Mouse (Mus musculus) thymus, adult 2 months (tissue): ENCODE measurements at regions not wholly inside any gene's neighbourhood (a gene's known extent, or its start where the extent isn't known, plus 50 kb on each side); places are given as distances from the start of the nearest gene placed in this dataset.

Experiments
- DNase-seq: peaks from one replicate; pipeline ENCODE4 v3.0.0; 2021
- H3K27ac ChIP-seq: fragments of 200-500 bp; 2 replicates; pipeline ENCODE4 v1.5.1; 2012; ENCODE audit warnings: low read length, control low read depth; ENCODE audit not compliant: control insufficient read depth, insufficient read depth
- H3K27me3 ChIP-seq: fragments of 200-500 bp; 2 replicates; pipeline ENCODE4 v1.6.1; 2012; ENCODE audit warnings: mild to moderate bottlenecking, low read length, moderate library complexity, mixed read lengths; ENCODE audit not compliant: control insufficient read depth, insufficient read depth
- H3K36me3 ChIP-seq: fragments of 200-500 bp; 2 replicates; pipeline ENCODE4 v1.6.1; 2012; ENCODE audit warnings: mild to moderate bottlenecking, low read length, moderate library complexity; ENCODE audit not compliant: control insufficient read depth, insufficient read depth
- H3K4me1 ChIP-seq: fragments of 200-500 bp; replicated peaks from 2 replicates; pipeline ENCODE4 v1.6.1; 2012; ENCODE audit warnings: low read length; ENCODE audit not compliant: control insufficient read depth, insufficient read depth
- H3K4me3 ChIP-seq: fragments of 200-500 bp; 2 replicates; pipeline ENCODE4 v1.5.1; 2012; ENCODE audit warnings: mild to moderate bottlenecking, low read length, control low read depth, moderate library complexity; ENCODE audit not compliant: control insufficient read depth, insufficient read depth
- CTCF ChIP-seq: fragments of 200-500 bp; IDR thresholded peaks from 2 replicates; pipeline ENCODE4 v1.5.1; 2012; ENCODE audit warnings: mild to moderate bottlenecking, control low read depth, low read length, moderate library complexity, borderline replicate concordance; ENCODE audit not compliant: control insufficient read depth, poor library complexity, insufficient read depth; ENCODE audit errors: extremely low read depth
- POLR2A ChIP-seq: fragments of 200-500 bp; IDR thresholded peaks from 2 replicates; pipeline ENCODE4 v1.6.1; 2012; ENCODE audit warnings: mild to moderate bottlenecking, low read length, control low read depth, moderate library complexity; ENCODE audit not compliant: control insufficient read depth, poor library complexity, insufficient read depth; ENCODE audit errors: extremely low read depth
- WGBS: fragments of 180-500 bp; shearing (Covaris S2); methylation state at CpG from one replicate; pipeline ENCODE4 v1.1.7; 2018; 5-methylcytosine and 5-hydroxymethylcytosine counted together

DNA sequence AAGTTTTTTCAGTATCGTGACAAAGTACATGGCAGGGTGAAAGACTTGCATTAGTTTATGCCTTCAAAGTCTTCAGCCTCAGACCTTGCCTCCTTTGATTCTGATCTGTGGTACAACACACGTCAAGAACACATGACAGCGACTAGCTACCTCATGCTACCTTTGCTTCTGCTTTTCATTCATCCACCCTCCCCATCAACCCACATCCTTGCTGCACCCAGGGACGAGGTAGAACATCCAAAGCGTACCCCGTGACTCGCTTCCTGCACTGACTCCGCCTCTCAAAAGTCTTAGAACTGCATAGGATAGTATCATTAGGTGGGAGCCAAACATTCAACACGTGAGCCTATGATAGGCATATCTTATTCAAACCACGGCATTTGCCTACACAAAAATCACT, 97.5 kb upstream of the Tle4 start:
- Histone ChIP-seq H3K4me1 (no peaks in the 10 kb centered on the region), H3K27me3 (no peaks in the 10 kb centered on the region), H3K36me3 (no peaks in the 10 kb centered on the region), H3K4me3 (no peak overlapping the region), H3K27ac (no peak overlapping the region)
- TF ChIP-seq CTCF: no peak
- no peak for TF ChIP-seq POLR2A
- 9% methylated on average over 10 of the region's 10 CpGs for WGBS
- peak; percentile 24 for DNase-seq

DNA sequence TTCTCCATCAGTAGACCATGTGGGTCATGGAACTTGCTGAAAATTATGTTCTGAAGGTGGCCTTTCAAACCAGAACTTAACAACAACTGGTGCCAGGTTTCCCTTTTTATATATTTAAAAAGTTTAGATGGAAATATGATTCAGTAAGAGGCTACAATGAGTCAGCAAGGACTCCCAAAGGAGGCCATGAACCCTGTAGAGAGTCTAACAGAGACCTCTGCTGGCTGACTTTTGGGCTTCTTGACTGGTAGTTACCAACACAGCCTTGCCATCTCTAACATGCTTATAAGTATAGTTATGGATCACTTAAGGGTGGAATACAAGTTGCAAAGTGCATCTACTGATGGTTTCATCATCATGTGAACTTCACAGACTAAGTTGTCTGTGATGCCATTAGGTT, 94.3 kb upstream of the Tle4 start:
- Histone ChIP-seq H3K4me1 (no peaks in the 10 kb centered on the region), H3K27ac (no peak overlapping the region), H3K27me3 (no peaks in the 10 kb centered on the region), H3K4me3 (no peak overlapping the region), H3K36me3 (no peaks in the 10 kb centered on the region)
- peak; percentile 34 for DNase-seq
- TF ChIP-seq CTCF: no peak
- no peak for TF ChIP-seq POLR2A

DNA sequence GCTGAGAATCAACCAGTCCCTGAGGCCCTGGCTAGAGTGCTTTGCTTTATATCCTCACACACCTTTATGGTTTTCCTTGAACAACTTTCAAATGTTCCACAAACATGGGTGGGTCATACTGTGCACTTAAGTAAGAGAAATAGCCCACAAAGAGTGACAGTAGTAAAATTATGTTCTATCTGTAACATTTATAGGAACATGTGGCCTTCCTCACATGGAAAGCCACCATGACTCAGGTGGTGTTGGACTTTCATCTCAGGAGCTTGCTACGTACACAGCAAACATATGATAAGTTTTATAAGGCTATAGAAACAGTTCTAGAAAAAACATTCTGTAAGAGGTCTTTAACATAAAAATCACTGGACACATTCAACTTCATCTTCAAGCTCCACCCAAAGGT, 87.8 kb upstream of the Tle4 start:
- WGBS: 91% methylated on average over 1 of the region's 1 CpGs
- Histone ChIP-seq H3K4me3 (no peak overlapping the region), H3K36me3 (no peaks in the 10 kb centered on the region), H3K27ac (no peak overlapping the region), H3K4me1 (no peaks in the 10 kb centered on the region), H3K27me3 (no peaks in the 10 kb centered on the region)
- TF ChIP-seq CTCF: no peak
- no peak for TF ChIP-seq POLR2A
- DNase-seq: no peak

DNA sequence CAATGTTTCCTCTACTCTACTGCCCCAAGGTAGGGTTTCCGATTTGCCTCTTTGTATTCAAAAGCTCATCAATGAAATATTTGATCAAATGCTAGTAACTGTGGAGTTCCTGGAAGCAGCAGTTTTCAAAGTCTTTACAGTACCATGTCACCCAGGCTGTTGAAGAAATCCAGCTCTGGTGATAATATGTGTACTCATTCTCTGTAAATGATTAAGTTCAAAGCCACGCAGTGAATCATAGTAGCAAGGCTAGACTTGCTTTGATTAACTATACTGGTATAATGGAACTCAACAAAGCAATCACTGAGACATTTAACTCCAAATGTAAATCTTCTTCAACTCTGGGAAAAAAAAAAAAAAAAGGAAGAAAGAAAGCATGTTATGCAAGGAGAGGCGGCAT, 86.8 kb upstream of the Tle4 start:
- whole genome bisulfite sequencing: 96% methylated on average over 3 of the region's 3 CpGs
- no peak for TF ChIP-seq POLR2A
- no peak for TF ChIP-seq CTCF
- Histone ChIP-seq H3K27ac (no peak overlapping the region), H3K4me3 (no peak overlapping the region), H3K27me3 (no peaks in the 10 kb centered on the region), H3K36me3 (no peaks in the 10 kb centered on the region), H3K4me1 (no peaks in the 10 kb centered on the region)
- DNase-seq: no peak

DNA sequence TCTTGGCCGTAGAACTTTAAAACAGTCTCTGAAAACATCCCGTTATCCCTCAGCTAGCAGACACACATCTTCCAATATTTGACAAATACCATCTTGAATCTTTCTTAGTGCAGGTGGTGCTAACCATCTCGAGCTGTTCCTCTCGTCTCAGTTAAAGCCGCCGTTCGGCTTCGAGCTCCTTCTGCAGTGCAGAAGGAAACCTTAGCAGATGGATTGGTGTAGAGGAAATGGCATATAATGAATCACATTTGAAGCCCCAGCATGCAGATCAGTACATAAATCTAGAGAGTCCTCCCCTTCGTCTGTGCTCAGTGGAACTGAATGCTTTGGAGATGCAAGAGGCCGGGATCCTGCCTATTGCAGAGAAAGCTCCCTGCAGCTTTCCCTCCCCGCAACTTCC, 83.5 kb upstream of the Tle4 start:
- Histone ChIP-seq H3K27me3 (no peaks in the 10 kb centered on the region), H3K4me3 (no peak overlapping the region), H3K27ac (no peak overlapping the region), H3K36me3 (no peaks in the 10 kb centered on the region), H3K4me1 (no peaks in the 10 kb centered on the region)
- WGBS: 66% methylated on average over 11 of the region's 11 CpGs
- DNase-seq: no peak
- TF ChIP-seq POLR2A (no peak), CTCF (no peak)

DNA sequence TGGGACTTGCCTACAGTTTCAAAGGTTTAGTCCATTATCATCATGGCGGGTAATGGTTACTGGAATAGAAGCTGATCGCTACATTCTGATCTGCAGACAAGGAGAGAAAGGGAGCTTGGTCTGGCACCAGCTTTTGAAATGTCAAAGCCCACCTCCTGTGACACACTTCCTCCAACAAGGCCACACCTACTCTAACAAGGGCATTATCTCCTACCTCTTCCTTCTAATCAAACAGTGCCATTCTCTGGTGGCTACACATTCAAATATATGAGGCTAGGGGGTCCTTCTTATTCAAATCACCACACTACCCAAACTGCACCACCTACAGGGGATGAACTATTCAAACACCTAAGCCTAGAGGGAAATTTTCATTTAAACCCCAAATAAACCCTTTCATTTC, 81.9 kb upstream of the Tle4 start:
- no peak for TF ChIP-seq CTCF
- TF ChIP-seq POLR2A: no peak
- no peak for DNase-seq
- no peaks in the 10 kb centered on the region for H3K4me1 ChIP-seq
- 94% methylated on average over 2 of the region's 2 CpGs for WGBS
- no peak overlapping the region for H3K27ac ChIP-seq
- no peaks in the 10 kb centered on the region for H3K36me3 ChIP-seq
- no peak overlapping the region for H3K4me3 ChIP-seq
- no peaks in the 10 kb centered on the region for H3K27me3 ChIP-seq

DNA sequence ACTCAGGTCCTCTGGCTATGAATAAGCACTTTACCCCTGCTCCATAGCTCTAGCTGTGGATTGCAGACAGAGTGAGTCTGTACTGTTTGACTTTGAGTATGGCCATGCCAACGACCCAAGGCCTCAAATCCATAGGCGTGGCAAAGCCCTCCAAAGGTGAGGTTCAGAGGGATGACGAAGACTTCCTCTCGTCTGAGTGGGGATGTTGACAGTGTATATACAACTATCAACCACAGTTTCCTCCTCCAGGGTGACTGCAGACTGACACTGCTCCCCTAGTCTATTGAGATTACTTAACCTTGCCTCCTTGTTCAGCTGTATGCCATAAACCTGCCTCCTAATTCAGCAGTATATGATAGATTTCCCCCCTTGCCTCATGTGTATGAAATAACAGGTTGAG, 80.7 kb upstream of the Tle4 start:
- no peak for TF ChIP-seq CTCF
- TF ChIP-seq POLR2A: no peak

DNA sequence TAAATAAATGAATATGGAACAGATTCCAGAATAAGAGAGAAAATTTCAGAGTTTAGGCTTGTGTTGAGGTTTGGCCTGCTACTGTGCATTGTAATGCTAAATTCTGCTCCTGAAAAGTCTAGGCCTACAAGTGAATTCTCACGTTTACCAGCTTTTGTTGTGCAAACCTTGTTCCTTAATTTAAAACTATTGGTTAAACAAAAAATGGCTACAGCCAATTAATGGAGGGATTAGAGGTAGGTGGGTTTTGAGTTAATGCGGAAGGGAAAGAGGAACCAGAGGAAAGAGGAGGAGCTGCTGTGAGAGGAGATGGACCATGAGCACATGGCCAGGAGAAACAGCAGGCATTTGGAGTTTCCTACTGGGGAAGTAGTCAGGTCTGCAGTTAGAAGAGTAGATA, 79.1 kb upstream of the Tle4 start:
- TF ChIP-seq CTCF (no peak), POLR2A (no peak)
- no peaks in the 10 kb centered on the region for H3K4me1 ChIP-seq
- WGBS: 80% methylated on average over 2 of the region's 2 CpGs
- H3K27ac ChIP-seq: no peak overlapping the region
- no peaks in the 10 kb centered on the region for H3K27me3 ChIP-seq
- no peak for DNase-seq
- H3K4me3 ChIP-seq: no peak overlapping the region
- H3K36me3 ChIP-seq: no peaks in the 10 kb centered on the region

More for the DNA sequence above, 80.7 kb upstream of the Tle4 start:
- Histone ChIP-seq H3K36me3 (no peaks in the 10 kb centered on the region), H3K4me3 (no peak overlapping the region), H3K27me3 (no peaks in the 10 kb centered on the region), H3K4me1 (no peaks in the 10 kb centered on the region), H3K27ac (no peak overlapping the region)
- DNase-seq: no peak
- 15% methylated on average over 4 of the region's 4 CpGs for WGBS
